ENCODE assay signal across 14 mouse cellular contexts in genomic region chr9:61887661-61888379, GRCm38 (mm10). TPM values are rescaled to one million over a fixed set of nuclear protein-coding genes. Genes with fewer than 3 reads are reported as not detected.
DNase-seq lines count a peak whose midpoint lies in the region; ATAC-seq lines count a peak whose summit lies in the region.
"Had no signal": no experiment of that assay in that cellular context is flagged by ENCODE, and none has a peak within 500 bp of the region (broad histone marks: within the 10 kb centered on the region; RNA-seq: fewer than 3 reads in every experiment).

No protein-coding gene starts in this region.

- H3K27ac ChIP-seq in heart, embryonic 16.5 days (ENCODE audit: low read length) = no peak overlapping the region
- peak overlapping the region; percentile 35; the same call in 1 of the 2 replicates for H3K27ac ChIP-seq in midbrain, embryonic 12.5 days (replicated peaks)
- H3K27ac ChIP-seq in midbrain, embryonic 11.5 days (ENCODE audit: low read depth, low read length) = no peak overlapping the region
- no peak overlapping the region for H3K27ac ChIP-seq in forebrain, embryonic 16.5 days (ENCODE audit: low read length)
- 0 out of 2 replicates have a peak overlapping the region, but pooled peaks have one; percentile 40 for H3K27ac ChIP-seq in midbrain, embryonic 13.5 days
- no peak overlapping the region for H3K27ac ChIP-seq in kidney, embryonic 14.5 days (ENCODE audit: low read depth, low read length)
- H3K27ac ChIP-seq: liver, embryonic 12.5 days; stomach, postnatal 0 days had no signal

- H3K9ac ChIP-seq in heart, embryonic 16.5 days (ENCODE audit: low read length) = no peak overlapping the region
- H3K9ac ChIP-seq in midbrain, embryonic 12.5 days (replicated peaks) = no peak overlapping the region
- H3K9ac ChIP-seq in midbrain, embryonic 11.5 days (ENCODE audit: low read length) = no peak overlapping the region
- H3K9ac ChIP-seq in forebrain, embryonic 16.5 days (replicated peaks; ENCODE audit: low read depth, low read length) = no peak overlapping the region
- H3K9ac ChIP-seq in midbrain, embryonic 13.5 days (replicated peaks) = no peak overlapping the region
- no peak overlapping the region for H3K9ac ChIP-seq in kidney, embryonic 14.5 days (ENCODE audit: low read depth, low read length)
- H3K9ac ChIP-seq: liver, embryonic 12.5 days had no signal

- no peaks in the 10 kb centered on the region for H3K36me3 ChIP-seq in heart, embryonic 16.5 days (ENCODE audit: control insufficient read depth, insufficient read depth)
- H3K36me3 ChIP-seq in midbrain, embryonic 12.5 days = no peaks in the 10 kb centered on the region
- no peaks in the 10 kb centered on the region for H3K36me3 ChIP-seq in midbrain, embryonic 11.5 days (ENCODE audit: control insufficient read depth, insufficient read depth, low read length)
- H3K36me3 ChIP-seq in forebrain, embryonic 16.5 days (ENCODE audit: control insufficient read depth, insufficient read depth) = no peaks in the 10 kb centered on the region
- H3K36me3 ChIP-seq in midbrain, embryonic 13.5 days = no peaks in the 10 kb centered on the region
- H3K36me3 ChIP-seq in kidney, embryonic 14.5 days (ENCODE audit: control insufficient read depth, insufficient read depth, low read length) = no peaks in the 10 kb centered on the region
- H3K36me3 ChIP-seq: liver, embryonic 12.5 days had no signal

- DNase-seq in heart, postnatal 10 days = no peak
- DNase-seq in midbrain, embryonic 11.5 days (ENCODE audit: low spot score, missing footprints) = no peak
- no peak for DNase-seq in T-cell, adult 2 months (ENCODE audit: low spot score)
- DNase-seq: spleen, adult 18-20 months had no signal

- intact Hi-C loops in heart, postnatal 10 days (cut with DNase I) = no loop called here

- peaks cover 35% of the 10 kb centered on the region for H3K4me1 ChIP-seq in heart, embryonic 16.5 days (ENCODE audit: control insufficient read depth, insufficient read depth, low read length)
- H3K4me1 ChIP-seq in midbrain, embryonic 12.5 days = peaks cover 18% of the 10 kb centered on the region
- peaks cover 5% of the 10 kb centered on the region for H3K4me1 ChIP-seq in midbrain, embryonic 11.5 days (ENCODE audit: control insufficient read depth, insufficient read depth, low read length)
- peaks cover 20% of the 10 kb centered on the region for H3K4me1 ChIP-seq in forebrain, embryonic 16.5 days (replicated peaks; ENCODE audit: control insufficient read depth, insufficient read depth, low read length)
- H3K4me1 ChIP-seq in midbrain, embryonic 13.5 days (replicated peaks) = peaks cover 17% of the 10 kb centered on the region
- no peaks in the 10 kb centered on the region for H3K4me1 ChIP-seq in kidney, embryonic 14.5 days (ENCODE audit: control insufficient read depth, insufficient read depth, low read length)
- H3K4me1 ChIP-seq: liver, embryonic 12.5 days had no signal

- no peaks in the 10 kb centered on the region for H3K27me3 ChIP-seq in heart, embryonic 16.5 days (ENCODE audit: control insufficient read depth, insufficient read depth, low read length)
- 0 out of 2 replicates have a peak, but pooled peaks cover 4% of the 10 kb centered on the region for H3K27me3 ChIP-seq in midbrain, embryonic 12.5 days
- H3K27me3 ChIP-seq in midbrain, embryonic 11.5 days (ENCODE audit: control insufficient read depth, insufficient read depth, low read length) = no peaks in the 10 kb centered on the region
- H3K27me3 ChIP-seq in forebrain, embryonic 16.5 days (replicated peaks; ENCODE audit: control insufficient read depth, insufficient read depth, low read length) = no peaks in the 10 kb centered on the region
- H3K27me3 ChIP-seq in midbrain, embryonic 13.5 days = no peaks in the 10 kb centered on the region
- H3K27me3 ChIP-seq in kidney, embryonic 14.5 days (ENCODE audit: control insufficient read depth, insufficient read depth, low read length) = 0 out of 2 replicates have a peak, but pooled peaks cover 2% of the 10 kb centered on the region

- H3K4me3 ChIP-seq in heart, embryonic 16.5 days (ENCODE audit: low read length) = no peak overlapping the region
- no peak overlapping the region for H3K4me3 ChIP-seq in midbrain, embryonic 12.5 days
- no peak overlapping the region for H3K4me3 ChIP-seq in midbrain, embryonic 11.5 days (ENCODE audit: low read depth, low read length)
- H3K4me3 ChIP-seq in forebrain, embryonic 16.5 days (replicated peaks; ENCODE audit: low read length) = no peak overlapping the region
- H3K4me3 ChIP-seq in midbrain, embryonic 13.5 days (replicated peaks) = no peak overlapping the region
- no peak overlapping the region for H3K4me3 ChIP-seq in kidney, embryonic 14.5 days (ENCODE audit: low read length)
- H3K4me3 ChIP-seq: liver, embryonic 12.5 days had no signal

- 33% methylated on average over 11 of the region's 11 CpGs for WGBS in heart, embryonic 16.5 days
- 77% methylated on average over 11 of the region's 11 CpGs for WGBS in midbrain, embryonic 12.5 days
- 75% methylated on average over 11 of the region's 11 CpGs for WGBS in midbrain, embryonic 11.5 days
- WGBS in forebrain, embryonic 16.5 days = 27% methylated on average over 11 of the region's 11 CpGs
- 70% methylated on average over 11 of the region's 11 CpGs for WGBS in midbrain, embryonic 13.5 days
- WGBS in kidney, embryonic 14.5 days = 73% methylated on average over 11 of the region's 11 CpGs

- peak; percentile 69 for ATAC-seq in heart, embryonic 16.5 days (replicated peaks; ENCODE audit: extremely low read depth, insufficient read depth, low FRiP score)
- no peak for ATAC-seq in midbrain, embryonic 12.5 days (ENCODE audit: low FRiP score, low read depth)
- ATAC-seq in midbrain, embryonic 11.5 days (ENCODE audit: low FRiP score) = no peak
- peak; percentile 38; the same call in 1 of the 2 replicates for ATAC-seq in forebrain, embryonic 16.5 days
- peak; percentile 40; the same call in 1 of the 2 replicates for ATAC-seq in midbrain, embryonic 13.5 days
- ATAC-seq in kidney, embryonic 14.5 days (ENCODE audit: low FRiP score, low TSS enrichment) = no peak
- ATAC-seq: activated CD4-positive, CD25-positive, alpha-beta regulatory T cell, adult 4 months; CD4-positive, CD25-positive, alpha-beta regulatory T cell, adult 4 months; inflammation-experienced regulatory T-cells, adult 6 months; liver, embryonic 12.5 days had no signal

- no peak overlapping the region for H3K4me2 ChIP-seq in heart, embryonic 16.5 days (ENCODE audit: low read depth, low read length)
- no peak overlapping the region for H3K4me2 ChIP-seq in midbrain, embryonic 12.5 days (replicated peaks)
- H3K4me2 ChIP-seq in midbrain, embryonic 11.5 days = no peak overlapping the region
- H3K4me2 ChIP-seq in forebrain, embryonic 16.5 days (ENCODE audit: low read length) = no peak overlapping the region
- no peak overlapping the region for H3K4me2 ChIP-seq in midbrain, embryonic 13.5 days (replicated peaks)
- H3K4me2 ChIP-seq in kidney, embryonic 14.5 days (replicated peaks; ENCODE audit: low read depth, low read length) = no peak overlapping the region
- H3K4me2 ChIP-seq: liver, embryonic 12.5 days had no signal

- no peaks in the 10 kb centered on the region for H3K9me3 ChIP-seq in heart, embryonic 16.5 days (replicated peaks; ENCODE audit: control insufficient read depth, low read length)
- H3K9me3 ChIP-seq in midbrain, embryonic 12.5 days = no peaks in the 10 kb centered on the region
- no peaks in the 10 kb centered on the region for H3K9me3 ChIP-seq in midbrain, embryonic 11.5 days (ENCODE audit: control insufficient read depth, low read length)
- H3K9me3 ChIP-seq in forebrain, embryonic 16.5 days (ENCODE audit: control insufficient read depth, low read length) = no peaks in the 10 kb centered on the region
- H3K9me3 ChIP-seq in midbrain, embryonic 13.5 days = no peaks in the 10 kb centered on the region
- no peaks in the 10 kb centered on the region for H3K9me3 ChIP-seq in kidney, embryonic 14.5 days (ENCODE audit: control insufficient read depth, low read length)
- H3K9me3 ChIP-seq: liver, embryonic 12.5 days had no signal

RNA-seq across cellular contexts. Expression of gene Rplp1, which starts 26.5 kb away (rescaled TPM):
- 895 and 907 TPM in 2 replicates for polyA plus RNA-seq in heart, embryonic 16.5 days (2015; fragmentation: Nextera tagmentation; extraction: Ambion mirVana)
- 1,000 to 10,000 TPM; 1,715 to 1,777 TPM for total RNA-seq in heart, postnatal 10 days (2021)
- polyA plus RNA-seq in midbrain, embryonic 12.5 days (2016; fragmentation: Nextera tagmentation; extraction: Ambion mirVana) = 777 and 790 TPM in 2 replicates
- 980 and 1,048 TPM in 2 replicates for polyA plus RNA-seq in midbrain, embryonic 11.5 days (2014; fragmentation: Nextera tagmentation; extraction: Ambion mirVana)
- polyA plus RNA-seq in forebrain, embryonic 16.5 days (2015; fragmentation: Nextera tagmentation; extraction: Ambion mirVana) = 804 and 844 TPM in 2 replicates
- 860 and 872 TPM in 2 replicates for polyA plus RNA-seq in midbrain, embryonic 13.5 days (2015; fragmentation: Nextera tagmentation; extraction: Ambion mirVana)
- polyA plus RNA-seq in kidney, embryonic 14.5 days (2014; fragmentation: Nextera tagmentation; extraction: Ambion mirVana) = 1,603 and 2,211 TPM in 2 replicates

RNA-seq across cellular contexts. Expression of gene Kif23, which starts 58.8 kb away (rescaled TPM):
- 77.8 and 84.0 TPM in 2 replicates for polyA plus RNA-seq in heart, embryonic 16.5 days (2015; fragmentation: Nextera tagmentation; extraction: Ambion mirVana)
- total RNA-seq in heart, postnatal 10 days (2021) = 10 to 100 TPM; 22.9 to 28.4 TPM
- 87.7 and 90.2 TPM in 2 replicates for polyA plus RNA-seq in midbrain, embryonic 12.5 days (2016; fragmentation: Nextera tagmentation; extraction: Ambion mirVana)
- 110 and 120 TPM in 2 replicates for polyA plus RNA-seq in midbrain, embryonic 11.5 days (2014; fragmentation: Nextera tagmentation; extraction: Ambion mirVana)
- polyA plus RNA-seq in forebrain, embryonic 16.5 days (2015; fragmentation: Nextera tagmentation; extraction: Ambion mirVana) = 36.6 and 37.5 TPM in 2 replicates
- polyA plus RNA-seq in midbrain, embryonic 13.5 days (2015; fragmentation: Nextera tagmentation; extraction: Ambion mirVana) = 36.8 and 40.1 TPM in 2 replicates
- 94.6 and 128 TPM in 2 replicates for polyA plus RNA-seq in kidney, embryonic 14.5 days (2014; fragmentation: Nextera tagmentation; extraction: Ambion mirVana)

Comparison
In these comparisons a context has a peak if more than half of its experiments do, and no peak if none do; other contexts are left out.
1. ATAC-seq: peak in heart, embryonic 16.5 days (single experiment), forebrain, embryonic 16.5 days (single experiment) and midbrain, embryonic 13.5 days (single experiment); none in midbrain, embryonic 12.5 days (single experiment), midbrain, embryonic 11.5 days (single experiment) and kidney, embryonic 14.5 days (single experiment).
2. H3K27ac ChIP-seq: peak in midbrain, embryonic 12.5 days (single experiment) and midbrain, embryonic 13.5 days (single experiment); none in heart, embryonic 16.5 days (single experiment), midbrain, embryonic 11.5 days (single experiment), forebrain, embryonic 16.5 days (single experiment) and kidney, embryonic 14.5 days (single experiment).